Mouse (Mus musculus): ENCODE measurements around the gene Pomgnt1. TPM values are rescaled to one million over a fixed set of nuclear protein-coding genes. Genes with fewer than 3 reads are reported as not detected.

The Pomgnt1 gene
- total RNA-seq, 2 experiments from 2014 or later: 69.3 to 71.5 TPM

DNA sequence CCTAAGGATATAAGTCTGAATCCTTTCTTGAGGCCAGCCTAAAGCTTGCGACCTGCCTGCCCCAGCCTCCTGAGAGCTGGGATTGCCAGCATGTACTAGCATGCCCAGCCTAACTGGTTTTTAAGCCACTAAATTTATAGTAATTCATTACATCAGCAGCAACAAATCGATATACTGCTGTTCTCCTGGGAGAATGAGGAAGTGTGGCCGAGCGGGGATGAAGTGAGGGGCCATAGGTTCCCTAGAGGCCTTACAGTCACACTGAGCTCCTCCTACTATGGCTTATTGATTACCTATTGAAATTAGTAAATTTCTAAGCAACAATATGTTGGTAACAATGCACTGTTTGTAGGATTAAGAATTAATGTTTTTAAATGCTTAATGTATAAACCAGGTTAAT is 9.5 kb downstream of the Pomgnt1 start:
- intact Hi-C loops (cut with DNase I): no loop called here
- no peak for DNase-seq (ENCODE audit: low spot score in 2 of 2)

GRCm38 (mm10) chr4:116134990-116135389 is 11.3 kb downstream of the Pomgnt1 start:
- peak in 1 of 2 experiments; percentile 54 for DNase-seq (ENCODE audit: low spot score in 2 of 2)
- intact Hi-C loops (cut with DNase I): no loop called here

- intact Hi-C loops (cut with DNase I): no loop called here
- DNase-seq (ENCODE audit: low spot score in 2 of 2): no peak
These were observed 13.9 kb downstream of the Pomgnt1 start for GRCm38 (mm10) chr4:116137421-116137996.

- intact Hi-C loops (cut with DNase I): no loop called here
- peak; percentile 59 to 69 for DNase-seq (ENCODE audit: low spot score in 2 of 2)
These were observed 17.3 kb downstream of the Pomgnt1 start for GRCm38 (mm10) chr4:116140801-116141574.

DNA sequence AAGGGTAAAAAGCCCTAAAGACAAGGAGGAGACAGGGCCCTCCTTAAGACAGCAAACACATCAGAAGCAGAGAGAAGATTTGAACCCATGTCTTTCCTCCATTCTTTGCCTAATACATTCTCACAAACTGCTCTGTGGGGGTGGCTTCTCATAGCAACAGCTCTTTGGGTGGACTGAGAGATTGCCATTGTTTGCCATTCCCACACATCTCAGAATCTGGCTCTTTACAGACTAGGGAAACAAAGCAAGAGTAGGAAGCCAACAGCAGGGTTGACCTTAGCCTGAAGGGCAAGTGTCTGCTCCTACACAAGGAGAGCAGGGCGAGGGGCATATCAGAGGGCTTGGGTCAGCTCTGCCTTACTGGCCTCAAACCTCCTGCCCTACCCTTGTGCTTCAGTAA is 18.1 kb downstream of the Pomgnt1 start:
- intact Hi-C loops (cut with DNase I): no loop called here
- DNase-seq (ENCODE audit: low spot score in 2 of 2): no peak

GRCm38 (mm10) chr4:116142269-116142668 is 18.6 kb downstream of the Pomgnt1 start:
- intact Hi-C loops (cut with DNase I): no loop called here
- no peak for DNase-seq (ENCODE audit: low spot score in 2 of 2)

- intact Hi-C loops (cut with DNase I): no loop called here
- no peak for DNase-seq (ENCODE audit: low spot score in 2 of 2)
These were observed 19.7 kb downstream of the Pomgnt1 start for GRCm38 (mm10) chr4:116143317-116143811.

DNA sequence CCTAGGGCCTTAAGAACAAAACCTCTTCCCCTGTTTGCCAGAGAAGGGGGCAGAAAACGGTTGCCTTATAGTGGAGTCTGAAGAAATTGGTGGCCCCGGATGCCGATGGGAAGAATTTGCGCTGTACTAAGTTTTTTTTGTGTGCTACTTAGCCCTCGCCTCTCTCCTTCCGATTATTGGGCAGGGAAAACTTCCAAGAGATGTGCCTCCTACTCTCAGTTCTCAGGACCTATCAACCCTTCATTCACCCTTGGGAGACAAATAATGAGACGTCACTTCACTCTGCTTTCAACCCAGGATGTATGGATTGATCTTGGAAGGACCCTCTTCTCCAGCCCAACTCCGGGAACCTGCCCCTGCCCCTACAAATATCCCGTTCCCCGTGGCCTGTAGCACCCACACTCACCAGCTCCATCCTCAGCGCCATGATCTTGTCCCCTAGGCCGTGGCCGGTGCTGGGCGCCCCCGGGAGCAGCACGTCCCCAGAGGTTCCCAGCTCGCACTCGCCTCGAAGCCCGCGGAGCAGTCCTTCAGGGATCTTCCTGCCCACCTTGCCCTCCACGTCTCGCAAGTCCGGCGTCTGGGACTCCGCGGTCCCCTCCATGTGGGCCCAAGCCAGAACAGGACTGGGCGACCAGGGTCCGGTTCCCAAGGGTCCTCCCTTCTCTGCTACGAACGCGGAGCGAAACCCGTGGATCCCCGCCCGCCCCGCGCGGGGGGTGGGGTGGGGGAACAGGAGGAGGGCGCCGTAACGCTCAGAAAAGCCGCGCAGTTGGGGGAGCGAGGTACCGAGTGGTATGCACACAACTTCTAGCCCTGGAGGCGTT is 20.5 kb downstream of the Pomgnt1 start:
- DNase-seq (ENCODE audit: low spot score in 2 of 2): peak; percentile 52 to 76
- intact Hi-C loops (cut with DNase I): no loop called here

DNA sequence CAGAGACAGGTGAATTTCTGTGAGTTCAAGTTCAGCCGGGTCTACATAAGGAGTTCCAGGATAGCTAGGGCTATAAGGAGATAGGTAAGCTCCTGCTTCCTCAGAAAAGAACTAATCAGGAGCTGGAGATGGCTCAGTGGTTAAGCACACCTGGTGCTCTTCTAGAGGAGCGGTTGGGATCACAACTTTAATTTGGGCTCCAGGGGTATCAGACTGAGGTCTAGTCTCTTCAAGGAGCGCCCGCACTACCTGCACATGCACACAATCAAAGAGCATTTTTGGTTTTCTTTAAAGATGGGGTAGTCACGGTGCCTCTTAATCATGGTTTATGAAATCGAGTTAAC is 26.1 kb downstream of the Pomgnt1 start:
- DNase-seq (ENCODE audit: low spot score in 2 of 2): no peak

GRCm38 (mm10) chr4:116150156-116150861 is 26.7 kb downstream of the Pomgnt1 start:
- intact Hi-C loops (cut with DNase I): no loop called here
- peak in 1 of 2 experiments; percentile 47 for DNase-seq (ENCODE audit: low spot score in 2 of 2)

More for the DNA sequence above, 26.1 kb downstream of the Pomgnt1 start:
- intact Hi-C loops (cut with DNase I): no loop called here

GRCm38 (mm10) chr4:116150862-116151221 is 27.2 kb downstream of the Pomgnt1 start:
- intact Hi-C loops (cut with DNase I): no loop called here
- no peak for DNase-seq (ENCODE audit: low spot score in 2 of 2)

DNA sequence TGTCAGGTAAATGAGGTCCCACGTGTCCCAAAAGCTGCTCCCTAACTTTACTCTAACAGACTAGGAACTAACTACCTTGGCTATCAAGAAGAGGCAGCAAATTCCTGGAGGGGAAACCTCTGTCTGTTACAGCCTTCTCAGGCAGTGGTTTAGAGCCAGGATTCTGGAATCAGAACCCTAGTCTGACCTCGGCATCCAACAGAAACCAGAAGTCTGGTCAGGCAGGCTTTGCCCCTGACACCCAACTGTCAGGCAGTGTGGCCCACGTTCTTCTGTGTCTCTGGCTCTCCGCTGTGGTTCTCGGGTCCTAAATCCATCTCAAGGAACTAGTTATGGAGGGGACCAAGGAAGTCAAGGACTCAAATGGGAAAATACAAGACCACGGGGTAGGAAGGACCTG is 27.6 kb downstream of the Pomgnt1 start, which contains the start of gene Lurap1:
Lurap1 (minus strand) TSS at position 101 of the 400 bp plus-strand sequence.
- intact Hi-C loops (cut with DNase I): no loop called here
- DNase-seq (ENCODE audit: low spot score in 2 of 2): no peak

DNA sequence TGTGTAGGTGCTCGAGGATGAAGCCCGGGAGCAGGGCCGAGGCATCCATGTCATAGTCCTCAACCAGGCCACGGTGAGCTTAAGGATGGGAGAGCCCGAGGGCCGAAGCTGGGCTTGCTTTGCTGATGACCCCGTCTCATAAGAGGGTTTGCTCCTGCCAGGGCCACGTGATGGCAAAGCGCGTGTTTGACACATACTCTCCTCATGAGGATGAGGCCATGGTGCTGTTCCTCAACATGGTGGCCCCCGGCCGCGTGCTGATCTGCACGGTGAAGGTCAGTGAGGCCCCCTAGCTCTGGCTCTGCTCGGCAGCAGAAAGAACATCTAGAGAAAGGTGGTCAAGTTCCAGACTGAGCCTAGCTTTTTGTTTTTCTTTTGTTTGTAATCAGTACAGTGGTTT is 29.1 kb downstream of the Pomgnt1 start:
- intact Hi-C loops (cut with DNase I): no loop called here
- DNase-seq (ENCODE audit: low spot score in 2 of 2): no peak

DNA sequence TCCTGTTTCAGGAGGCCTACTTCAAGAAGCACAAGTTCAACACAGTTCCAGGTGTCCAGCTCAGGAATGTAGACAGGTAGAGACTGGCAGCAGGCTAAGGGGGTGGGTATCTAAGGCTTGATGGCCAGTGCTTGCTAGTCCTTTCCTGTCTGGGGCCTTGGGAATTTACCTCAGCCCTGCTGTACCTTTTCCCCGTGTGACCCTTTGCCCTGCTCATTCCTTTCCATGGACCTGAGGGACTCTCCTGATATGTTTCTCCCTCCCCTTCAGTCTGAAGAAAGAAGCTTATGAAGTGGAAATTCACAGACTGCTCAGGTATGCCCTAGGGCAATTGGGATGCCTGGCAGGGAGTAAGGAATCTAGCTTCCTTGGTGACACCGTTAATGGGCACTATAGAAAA is 34.2 kb downstream of the Pomgnt1 start:
- intact Hi-C loops (cut with DNase I): no loop called here
- no peak for DNase-seq (ENCODE audit: low spot score in 2 of 2)

DNA sequence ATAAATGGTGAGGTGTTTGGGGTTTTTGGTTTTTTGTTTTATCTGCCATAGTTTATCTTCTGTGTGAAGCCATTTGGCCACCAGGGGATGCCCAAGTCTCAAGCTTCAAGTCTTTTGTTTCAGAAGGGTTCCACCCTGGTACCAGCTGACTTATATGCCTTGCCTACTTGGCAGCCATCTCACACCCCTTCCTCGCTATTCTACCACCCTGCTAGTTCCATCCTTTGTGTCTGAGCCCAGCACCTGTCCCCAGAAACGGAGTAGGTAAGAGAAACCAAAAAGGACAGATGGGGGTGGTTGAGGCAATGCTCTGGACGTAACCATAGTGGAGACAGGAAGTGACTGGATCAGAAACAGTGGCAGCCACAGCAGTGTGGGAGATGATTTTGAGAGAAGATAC is 36.3 kb downstream of the Pomgnt1 start:
- intact Hi-C loops (cut with DNase I): loop anchor here (10.0 kb wide), 1 partner anchor 395 kb away; the partner anchor contains the start of genes Gpbp1l1 and Tmem69

GRCm38 (mm10) chr4:116160769-116161168 is 37.1 kb downstream of the Pomgnt1 start:
- peak; percentile 79 to 88 for DNase-seq (ENCODE audit: low spot score in 2 of 2)
- intact Hi-C loops (cut with DNase I): loop anchor here (10.0 kb wide), 1 partner anchor 394 kb away; the partner anchor contains the start of genes Gpbp1l1 and Tmem69

More for the DNA sequence above, 36.3 kb downstream of the Pomgnt1 start:
- DNase-seq (ENCODE audit: low spot score in 2 of 2): peak; percentile 73 to 89

- intact Hi-C loops (cut with DNase I): loop anchor here (10.0 kb wide), 1 partner anchor 393 kb away; the partner anchor contains the start of genes Gpbp1l1 and Tmem69
- no peak for DNase-seq (ENCODE audit: low spot score in 2 of 2)
These were observed 38.5 kb downstream of the Pomgnt1 start for GRCm38 (mm10) chr4:116162142-116162541.

GRCm38 (mm10) chr4:116164759-116165554 is 41.3 kb downstream of the Pomgnt1 start:
- no peak for DNase-seq (ENCODE audit: low spot score in 2 of 2)
- intact Hi-C loops (cut with DNase I): loop anchor here (5.0 to 10.0 kb wide), 2 partner anchors 117 to 390 kb away; partner anchors contain the start of genes Gpbp1l1 and Tmem69
